Mouse (Mus musculus): ENCODE measurements around the gene Cops3. TPM values are rescaled to one million over a fixed set of nuclear protein-coding genes. Genes with fewer than 3 reads are reported as not detected.

Cops3 gene
- 200 and 213 TPM in 2 replicates for polyA plus RNA-seq (2014; fragmentation: Nextera tagmentation; extraction: Ambion mirVana)

GRCm38 (mm10) chr11:59839459-59840126 lies at the start of gene Cops3:
Gene Cops3 (minus strand): TSS chr11:59839838.
- Histone ChIP-seq H3K4me1 (ENCODE audit: control insufficient read depth, insufficient read depth, low read length) (peaks cover 18% of the 10 kb centered on the region), H3K27me3 (ENCODE audit: control insufficient read depth, insufficient read depth, low read length) (no peaks in the 10 kb centered on the region), H3K27ac (replicated peaks; ENCODE audit: low read depth, low read length) (peak within 1 kb of the TSS; percentile 98), H3K4me3 (replicated peaks; ENCODE audit: low read depth, low read length) (peak within 1 kb of the TSS; percentile 100), H3K9ac (replicated peaks; ENCODE audit: low read length) (peak within 1 kb of the TSS; percentile 92), H3K36me3 (ENCODE audit: control insufficient read depth, insufficient read depth, low read length) (peaks cover 24% of the 10 kb centered on the region), H3K4me2 (ENCODE audit: low read length) (peak within 1 kb of the TSS; percentile 72), H3K9me3 (ENCODE audit: control insufficient read depth, low read length) (no peaks in the 10 kb centered on the region)
- DNase-seq (peak; percentile 99), ATAC-seq (ENCODE audit: low FRiP score, low TSS enrichment) (peak; percentile 96)
- WGBS: under 1% methylated on average over 43 of the region's 43 CpGs

- H3K27me3 ChIP-seq (ENCODE audit: control insufficient read depth, insufficient read depth, low read length): no peaks in the 10 kb centered on the region
- no peak for DNase-seq
- whole genome bisulfite sequencing: 66% methylated on average over 5 of the region's 5 CpGs
Measured at GRCm38 (mm10) chr11:59888151-59888550, 48.5 kb upstream of the Cops3 start.

GRCm38 (mm10) chr11:59886952-59887351 lies 47.3 kb upstream of the Cops3 start:
- Histone ChIP-seq H3K9ac (replicated peaks; ENCODE audit: low read length) (no peak overlapping the region), H3K27ac (replicated peaks; ENCODE audit: low read depth, low read length) (no peak overlapping the region), H3K4me2 (ENCODE audit: low read length) (no peak overlapping the region), H3K36me3 (ENCODE audit: control insufficient read depth, insufficient read depth, low read length) (no peaks in the 10 kb centered on the region), H3K4me3 (replicated peaks; ENCODE audit: low read depth, low read length) (no peak overlapping the region), H3K4me1 (ENCODE audit: control insufficient read depth, insufficient read depth, low read length) (no peaks in the 10 kb centered on the region), H3K27me3 (ENCODE audit: control insufficient read depth, insufficient read depth, low read length) (no peaks in the 10 kb centered on the region), H3K9me3 (ENCODE audit: control insufficient read depth, low read length) (no peaks in the 10 kb centered on the region)
- DNase-seq (no peak), ATAC-seq (ENCODE audit: low FRiP score, low TSS enrichment) (no peak)
- 86% methylated on average over 1 of the region's 1 CpGs for WGBS

More at GRCm38 (mm10) chr11:59888151-59888550, 48.5 kb upstream of the Cops3 start:
- Histone ChIP-seq H3K4me3 (replicated peaks; ENCODE audit: low read depth, low read length) (no peak overlapping the region), H3K27ac (replicated peaks; ENCODE audit: low read depth, low read length) (no peak overlapping the region), H3K9ac (replicated peaks; ENCODE audit: low read length) (no peak overlapping the region), H3K36me3 (ENCODE audit: control insufficient read depth, insufficient read depth, low read length) (no peaks in the 10 kb centered on the region), H3K4me1 (ENCODE audit: control insufficient read depth, insufficient read depth, low read length) (no peaks in the 10 kb centered on the region), H3K9me3 (ENCODE audit: control insufficient read depth, low read length) (no peaks in the 10 kb centered on the region), H3K4me2 (ENCODE audit: low read length) (no peak overlapping the region)
- no peak for ATAC-seq (ENCODE audit: low FRiP score, low TSS enrichment)

DNA sequence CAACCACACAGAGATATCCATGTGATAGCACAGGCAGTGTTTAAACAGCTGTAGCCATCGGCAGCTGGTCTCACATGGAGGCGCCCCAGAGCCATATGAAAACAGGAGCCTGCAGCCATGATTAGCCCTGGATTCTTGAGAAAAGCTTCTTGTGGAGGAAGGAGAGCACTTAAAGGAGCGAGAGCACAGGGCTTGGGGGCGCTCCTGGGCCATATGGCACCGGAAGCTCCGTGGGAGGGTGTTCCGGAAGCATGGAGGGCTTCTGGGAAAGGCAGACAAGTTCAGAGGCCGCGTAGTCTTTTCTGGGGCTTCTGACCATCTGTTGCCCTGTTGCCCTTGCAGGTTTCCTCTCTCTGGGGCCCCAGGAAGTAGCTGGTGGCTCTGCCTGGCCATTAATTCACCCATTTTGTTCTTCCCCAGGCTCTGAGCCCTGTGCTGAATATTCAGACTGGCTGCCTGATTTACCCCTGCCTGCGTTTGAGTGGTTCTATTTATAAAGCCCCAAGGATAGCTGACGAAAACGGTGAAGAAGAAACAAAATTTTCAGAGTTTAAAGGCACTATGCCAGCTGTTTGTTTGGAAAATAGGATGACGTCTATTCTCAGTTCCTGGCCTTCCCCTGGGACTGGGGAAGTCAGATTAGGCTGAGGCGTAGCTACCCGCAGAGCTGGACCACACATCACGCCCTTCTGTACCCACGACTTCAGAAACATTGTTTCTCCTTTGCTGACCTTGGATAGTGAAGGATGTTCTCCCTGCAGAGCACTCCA lies 45.8 kb upstream of the Cops3 start:
- no peaks in the 10 kb centered on the region for H3K27me3 ChIP-seq (ENCODE audit: control insufficient read depth, insufficient read depth, low read length)
- no peaks in the 10 kb centered on the region for H3K9me3 ChIP-seq (ENCODE audit: control insufficient read depth, low read length)
- H3K4me1 ChIP-seq (ENCODE audit: control insufficient read depth, insufficient read depth, low read length): no peaks in the 10 kb centered on the region
- H3K27ac ChIP-seq (replicated peaks; ENCODE audit: low read depth, low read length): 0 out of 2 replicates have a peak overlapping the region, but pooled peaks have one; percentile 45
- H3K4me3 ChIP-seq (replicated peaks; ENCODE audit: low read depth, low read length): no peak overlapping the region
- ATAC-seq (ENCODE audit: low FRiP score, low TSS enrichment): no peak
- no peaks in the 10 kb centered on the region for H3K36me3 ChIP-seq (ENCODE audit: control insufficient read depth, insufficient read depth, low read length)
- no peak for DNase-seq
- 65% methylated on average over 17 of the region's 17 CpGs for WGBS
- H3K9ac ChIP-seq (replicated peaks; ENCODE audit: low read length): no peak overlapping the region
- no peak overlapping the region for H3K4me2 ChIP-seq (ENCODE audit: low read length)

DNA sequence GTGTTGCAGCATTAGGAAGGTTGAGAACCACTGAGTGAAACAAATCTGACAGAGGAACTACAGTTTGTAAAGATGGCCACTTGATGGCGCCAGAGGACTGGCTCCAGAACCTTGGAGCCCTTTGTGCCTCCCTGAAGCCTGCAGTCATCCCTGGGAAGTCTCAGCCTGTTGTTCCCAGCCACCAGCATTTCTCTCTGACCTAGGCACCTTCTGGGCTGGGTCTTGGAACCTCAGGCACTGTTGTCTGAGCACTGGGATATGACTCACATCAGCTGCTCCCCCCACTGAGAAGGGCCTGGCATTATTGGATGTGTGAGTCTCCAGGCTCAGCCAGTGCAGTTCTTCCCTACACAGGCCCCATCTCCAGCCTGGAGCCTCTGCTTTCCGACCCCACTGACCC lies 40.4 kb upstream of the Cops3 start:
- H3K9me3 ChIP-seq (ENCODE audit: control insufficient read depth, low read length): no peaks in the 10 kb centered on the region
- ATAC-seq (ENCODE audit: low FRiP score, low TSS enrichment) (peak; percentile 76), DNase-seq (peak; percentile 95)
- H3K27ac ChIP-seq (replicated peaks; ENCODE audit: low read depth, low read length): peak overlapping the region; percentile 41; the same call in 1 of the 2 replicates
- H3K9ac ChIP-seq (replicated peaks; ENCODE audit: low read length): peak overlapping the region; percentile 31
- H3K36me3 ChIP-seq (ENCODE audit: control insufficient read depth, insufficient read depth, low read length): peaks cover 26% of the 10 kb centered on the region
- H3K4me2 ChIP-seq (ENCODE audit: low read length): no peak overlapping the region
- WGBS: 26% methylated on average over 2 of the region's 2 CpGs
- no peaks in the 10 kb centered on the region for H3K27me3 ChIP-seq (ENCODE audit: control insufficient read depth, insufficient read depth, low read length)
- H3K4me3 ChIP-seq (replicated peaks; ENCODE audit: low read depth, low read length): no peak overlapping the region
- H3K4me1 ChIP-seq (ENCODE audit: control insufficient read depth, insufficient read depth, low read length): no peaks in the 10 kb centered on the region

GRCm38 (mm10) chr11:59872124-59872523 lies 32.5 kb upstream of the Cops3 start:
- DNase-seq (no peak), ATAC-seq (ENCODE audit: low FRiP score, low TSS enrichment) (no peak)
- H3K9me3 ChIP-seq (ENCODE audit: control insufficient read depth, low read length): no peaks in the 10 kb centered on the region
- peaks cover 40% of the 10 kb centered on the region for H3K36me3 ChIP-seq (ENCODE audit: control insufficient read depth, insufficient read depth, low read length)
- no peak overlapping the region for H3K9ac ChIP-seq (replicated peaks; ENCODE audit: low read length)
- H3K4me2 ChIP-seq (ENCODE audit: low read length): no peak overlapping the region
- WGBS: 78% methylated on average over 8 of the region's 8 CpGs
- no peak overlapping the region for H3K4me3 ChIP-seq (replicated peaks; ENCODE audit: low read depth, low read length)
- no peaks in the 10 kb centered on the region for H3K27me3 ChIP-seq (ENCODE audit: control insufficient read depth, insufficient read depth, low read length)
- 0 out of 2 replicates have a peak, but pooled peaks cover 3% of the 10 kb centered on the region for H3K4me1 ChIP-seq (ENCODE audit: control insufficient read depth, insufficient read depth, low read length)
- H3K27ac ChIP-seq (replicated peaks; ENCODE audit: low read depth, low read length): no peak overlapping the region

DNA sequence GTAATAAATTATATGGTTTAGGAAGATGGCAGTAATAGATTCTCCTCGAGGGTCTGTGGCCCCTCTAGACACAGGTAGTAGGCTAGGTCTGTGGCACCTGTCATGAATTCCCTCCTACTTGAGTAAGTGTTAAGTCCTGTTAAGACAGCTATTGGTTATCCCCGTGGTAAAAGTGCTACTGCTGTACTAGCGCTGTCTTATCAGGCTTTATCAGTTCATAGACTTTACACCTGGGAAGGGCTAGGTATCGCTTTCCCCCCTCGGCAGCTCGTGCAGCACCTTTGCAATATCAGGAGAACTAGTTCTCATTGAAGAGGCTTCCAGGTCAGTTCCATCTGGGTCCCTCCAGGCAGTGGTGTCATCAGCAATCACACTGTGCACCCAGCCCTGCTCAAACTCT lies 24.7 kb upstream of the Cops3 start:
- DNase-seq (no peak), ATAC-seq (ENCODE audit: low FRiP score, low TSS enrichment) (no peak)
- 92% methylated on average over 6 of the region's 6 CpGs for WGBS
- Histone ChIP-seq H3K27ac (replicated peaks; ENCODE audit: low read depth, low read length) (no peak overlapping the region), H3K9ac (replicated peaks; ENCODE audit: low read length) (no peak overlapping the region), H3K4me1 (ENCODE audit: control insufficient read depth, insufficient read depth, low read length) (0 out of 2 replicates have a peak, but pooled peaks cover 4% of the 10 kb centered on the region), H3K4me3 (replicated peaks; ENCODE audit: low read depth, low read length) (no peak overlapping the region), H3K36me3 (ENCODE audit: control insufficient read depth, insufficient read depth, low read length) (peaks cover 8% of the 10 kb centered on the region; the same call in 1 of the 2 replicates), H3K4me2 (ENCODE audit: low read length) (no peak overlapping the region), H3K27me3 (ENCODE audit: control insufficient read depth, insufficient read depth, low read length) (no peaks in the 10 kb centered on the region), H3K9me3 (ENCODE audit: control insufficient read depth, low read length) (no peaks in the 10 kb centered on the region)

GRCm38 (mm10) chr11:59860467-59860866 lies 20.8 kb upstream of the Cops3 start:
- ATAC-seq (ENCODE audit: low FRiP score, low TSS enrichment) (no peak), DNase-seq (no peak)
- Histone ChIP-seq H3K36me3 (ENCODE audit: control insufficient read depth, insufficient read depth, low read length) (peaks cover 8% of the 10 kb centered on the region; the same call in 1 of the 2 replicates), H3K9ac (replicated peaks; ENCODE audit: low read length) (no peak overlapping the region), H3K4me3 (replicated peaks; ENCODE audit: low read depth, low read length) (no peak overlapping the region), H3K4me2 (ENCODE audit: low read length) (no peak overlapping the region), H3K9me3 (ENCODE audit: control insufficient read depth, low read length) (no peaks in the 10 kb centered on the region), H3K4me1 (ENCODE audit: control insufficient read depth, insufficient read depth, low read length) (0 out of 2 replicates have a peak, but pooled peaks cover 4% of the 10 kb centered on the region), H3K27me3 (ENCODE audit: control insufficient read depth, insufficient read depth, low read length) (no peaks in the 10 kb centered on the region), H3K27ac (replicated peaks; ENCODE audit: low read depth, low read length) (no peak overlapping the region)
- WGBS: 76% methylated on average over 11 of the region's 11 CpGs

All from midbrain, embryonic 14.5 days (tissue).